Mouse (Mus musculus) embryonic facial prominence, embryonic 11.5 days (tissue): ENCODE results near the gene Krt16. TPM values are rescaled to one million over a fixed set of nuclear protein-coding genes. Genes with fewer than 3 reads are reported as not detected.
A peak's percentile ranks its signal among the peaks of the same experiment; 100 is the strongest.

Experiments
- ATAC-seq: fragments of 200-750 bp; cut with Nextera tagmentation; replicated peaks from 2 replicates; pipeline ENCODE4 v1.8.0; 2017; ENCODE audit warnings: low read depth; ENCODE audit not compliant: insufficient number of reproducible peaks, low FRiP score, low TSS enrichment
- DNase-seq: peaks from one replicate; pipeline ENCODE4 v3.0.0-alpha.2; 2015; ENCODE audit warnings: low spot score
- H3K27ac ChIP-seq: fragments of 300-500 bp; sonication (generic); replicated peaks from 2 replicates; pipeline ENCODE4 v1.5.1; 2014; ENCODE audit warnings: mild to moderate bottlenecking, low read depth, low read length, control low read depth
- H3K27me3 ChIP-seq: fragments of 300-500 bp; sonication (generic); 2 replicates; pipeline ENCODE4 v1.6.1; 2014; ENCODE audit warnings: mild to moderate bottlenecking, low read length, moderate library complexity, mixed read lengths; ENCODE audit not compliant: control insufficient read depth, insufficient read depth
- H3K36me3 ChIP-seq: fragments of 300-500 bp; sonication (generic); replicated peaks from 2 replicates; pipeline ENCODE4 v1.6.1; 2014; ENCODE audit warnings: low read depth, mild to moderate bottlenecking, low read length, moderate library complexity, mixed read lengths; ENCODE audit not compliant: control insufficient read depth, insufficient read depth
- H3K4me1 ChIP-seq: fragments of 300-500 bp; sonication (generic); 2 replicates; pipeline ENCODE4 v1.6.1; 2014; ENCODE audit warnings: low read length, mixed read lengths; ENCODE audit not compliant: control insufficient read depth, insufficient read depth
- H3K4me2 ChIP-seq: fragments of 300-500 bp; sonication (generic); 2 replicates; pipeline ENCODE4 v1.6.1; 2014; ENCODE audit warnings: low read depth, mild to moderate bottlenecking, control low read depth, low read length, moderate library complexity
- H3K4me3 ChIP-seq: fragments of 300-500 bp; sonication (generic); 2 replicates; pipeline ENCODE4 v1.5.1; 2014; ENCODE audit warnings: low read depth, low read length, control low read depth
- H3K9ac ChIP-seq: fragments of 300-500 bp; sonication (generic); replicated peaks from 2 replicates; pipeline ENCODE4 v1.6.1; 2014; ENCODE audit warnings: mild to moderate bottlenecking, control low read depth, low read length
- H3K9me3 ChIP-seq: fragments of 300-500 bp; sonication (generic); replicated peaks from 2 replicates; pipeline ENCODE4 v1.6.1; 2016; ENCODE audit warnings: mild to moderate bottlenecking, low read length, inconsistent platforms, mixed read lengths; ENCODE audit not compliant: control insufficient read depth
- WGBS: fragments of 180-500 bp; shearing (Covaris S2); extraction: QIAGEN DNeasy Blood & Tissue Kit; methylation state at CpG from one replicate; pipeline ENCODE4 v1.1.7; 2014; 5-methylcytosine and 5-hydroxymethylcytosine counted together
- polyA plus RNA-seq: library from polyadenylated mRNA; unstranded; fragments of >200 nt; fragmentation: Nextera tagmentation; extraction: Ambion mirVana; gene quantifications from 2 replicates; pipeline ENCODE4 v1.2.1, GENCODE M21; 2014

The Krt16 gene
- polyA plus RNA-seq, result not detected in 2 replicates

DNA sequence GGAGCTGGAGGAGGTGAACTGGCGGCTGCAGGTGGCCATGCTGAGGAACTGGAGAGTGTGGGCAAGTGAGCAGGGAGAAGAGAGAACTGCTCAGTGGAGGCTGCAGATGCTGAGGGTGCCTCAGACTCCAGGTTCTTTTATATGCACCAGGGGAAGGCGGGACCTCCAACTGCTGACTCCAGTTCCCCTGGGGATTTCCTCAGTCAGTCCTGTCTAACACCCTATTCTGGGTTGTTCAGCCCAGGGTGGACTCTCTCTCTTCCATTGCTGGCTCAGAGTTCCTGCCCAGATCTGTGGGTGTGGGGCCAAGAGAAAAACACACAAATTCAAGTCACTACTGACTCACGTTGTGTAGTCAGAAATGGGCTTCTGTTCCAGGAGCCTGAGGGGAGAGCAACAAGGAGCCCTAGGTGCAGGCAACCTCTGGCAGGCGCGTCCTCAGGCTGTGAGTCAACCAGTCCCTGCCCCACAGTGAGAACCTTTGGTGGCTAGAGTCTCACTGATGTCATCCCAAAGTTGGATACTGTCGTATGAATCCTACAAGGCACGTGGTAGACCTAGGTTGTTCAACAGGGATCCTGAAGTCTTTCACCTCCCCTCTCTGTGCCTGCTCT, at the start of gene Krt16:
Gene Krt16, minus strand, starts transcription at position 51 of the 614 bp plus-strand sequence.
- Histone ChIP-seq H3K4me3 (no peak within 1 kb of the TSS), H3K9ac (no peak within 1 kb of the TSS), H3K4me1 (no peaks in the 10 kb centered on the region), H3K4me2 (no peak within 1 kb of the TSS), H3K27me3 (no peaks in the 10 kb centered on the region), H3K36me3 (no peaks in the 10 kb centered on the region), H3K9me3 (no peaks in the 10 kb centered on the region), H3K27ac (no peak within 1 kb of the TSS)
- DNase-seq, result no peak
- 85% methylated on average over 7 of the region's 7 CpGs for WGBS
- ATAC-seq, result no peak

DNA sequence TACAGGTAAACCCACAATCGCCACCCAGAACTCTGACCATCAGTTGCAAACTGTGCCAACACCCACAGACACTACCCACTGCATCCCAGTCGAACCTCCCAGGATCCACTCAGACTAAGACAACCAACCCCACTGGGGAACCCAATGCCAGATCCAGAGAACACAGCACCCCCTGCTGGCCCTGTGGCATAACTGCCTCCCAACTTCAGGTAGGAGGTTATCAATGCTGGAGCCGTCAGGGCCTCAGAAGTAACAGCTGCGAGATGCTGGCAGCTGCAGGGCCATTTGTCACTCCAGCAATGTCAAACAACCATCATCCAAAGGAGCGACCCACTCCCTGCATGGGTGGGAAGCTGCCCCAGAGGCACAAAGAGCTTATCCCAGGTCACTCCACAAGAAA, 49.1 kb upstream of the Krt16 start:
- WGBS, result 39% methylated on average over 5 of the region's 5 CpGs
- H3K9me3 ChIP-seq, result no peaks in the 10 kb centered on the region
- H3K4me2 ChIP-seq, result no peak overlapping the region
- H3K36me3 ChIP-seq, result no peaks in the 10 kb centered on the region
- H3K4me3 ChIP-seq, result no peak overlapping the region
- DNase-seq, result no peak
- no peaks in the 10 kb centered on the region for H3K4me1 ChIP-seq
- no peak overlapping the region for H3K9ac ChIP-seq
- ATAC-seq, result no peak
- H3K27ac ChIP-seq, result no peak overlapping the region
- no peaks in the 10 kb centered on the region for H3K27me3 ChIP-seq

DNA sequence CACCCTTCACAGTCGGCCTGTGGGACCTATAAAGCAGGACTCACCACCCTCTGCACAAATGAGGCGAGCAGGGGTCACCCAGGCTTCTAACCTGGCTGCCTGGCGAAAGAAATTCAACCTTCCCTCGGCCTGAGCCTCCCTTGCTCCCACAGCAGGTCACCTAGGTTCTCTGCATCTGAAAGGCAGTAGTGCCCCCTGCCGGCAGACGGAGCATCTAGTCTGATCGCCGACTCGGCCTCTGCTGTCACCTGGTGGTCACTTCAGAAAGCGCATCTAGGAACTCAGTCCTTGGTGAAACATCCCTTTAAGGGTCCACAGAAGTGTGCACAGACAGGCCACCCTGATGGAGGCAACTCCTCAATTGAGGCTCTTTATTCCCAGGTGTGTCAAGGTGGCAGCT, 46.6 kb upstream of the Krt16 start:
- WGBS, result 3% methylated on average over 10 of the region's 10 CpGs
- H3K9ac ChIP-seq, result no peak overlapping the region
- ATAC-seq (peak; percentile 54; the same call in 1 of the 2 replicates), DNase-seq (peak; percentile 91)
- H3K4me1 ChIP-seq, result no peaks in the 10 kb centered on the region
- H3K9me3 ChIP-seq, result no peaks in the 10 kb centered on the region
- H3K27me3 ChIP-seq, result no peaks in the 10 kb centered on the region
- H3K27ac ChIP-seq, result no peak overlapping the region
- H3K36me3 ChIP-seq, result no peaks in the 10 kb centered on the region
- H3K4me3 ChIP-seq, result no peak overlapping the region
- H3K4me2 ChIP-seq, result no peak overlapping the region

DNA sequence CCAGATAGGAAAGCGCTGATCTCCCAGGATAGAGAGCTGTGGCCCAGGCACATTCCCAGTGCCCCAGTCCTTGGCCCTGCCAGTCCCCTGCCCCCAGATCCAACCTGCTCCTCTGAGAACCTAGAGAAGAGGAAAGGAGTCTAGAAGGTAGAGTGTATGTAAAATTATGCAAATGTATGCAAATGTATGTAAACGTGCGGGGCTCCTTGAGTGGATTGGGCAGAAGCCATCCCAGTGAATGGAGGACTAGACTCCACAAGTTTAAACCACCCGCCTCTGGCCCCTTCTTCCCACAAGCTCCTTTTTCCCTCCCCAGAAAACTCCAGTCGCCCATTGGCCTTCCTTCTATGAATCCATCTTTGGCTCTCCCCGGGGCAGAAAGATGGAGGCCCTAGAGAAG, 44.2 kb upstream of the Krt16 start:
- no peaks in the 10 kb centered on the region for H3K4me1 ChIP-seq
- no peak overlapping the region for H3K9ac ChIP-seq
- no peak overlapping the region for H3K27ac ChIP-seq
- 57% methylated on average over 6 of the region's 6 CpGs for WGBS
- no peaks in the 10 kb centered on the region for H3K36me3 ChIP-seq
- DNase-seq (no peak), ATAC-seq (no peak)
- H3K4me2 ChIP-seq, result no peak overlapping the region
- no peaks in the 10 kb centered on the region for H3K27me3 ChIP-seq
- no peak overlapping the region for H3K4me3 ChIP-seq
- H3K9me3 ChIP-seq, result no peaks in the 10 kb centered on the region

DNA sequence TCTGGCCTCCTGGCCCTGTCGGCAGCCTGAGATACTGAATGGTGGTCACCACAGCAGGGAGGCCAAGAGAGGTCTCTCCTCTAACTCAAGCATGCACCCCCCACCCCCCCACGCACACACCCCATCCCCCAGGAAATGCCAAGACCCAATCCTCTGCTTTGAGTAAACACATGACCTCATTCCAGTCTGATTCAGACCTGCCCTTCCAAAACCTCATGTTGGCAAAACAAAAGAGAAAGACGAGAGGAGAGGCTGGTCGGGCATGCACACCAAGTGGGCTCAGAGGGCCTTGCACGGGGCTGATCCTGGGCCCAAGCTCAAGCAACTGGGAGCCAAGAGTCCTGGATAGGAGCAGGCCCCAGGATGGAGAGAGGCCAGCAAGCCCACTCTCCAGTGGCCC, 41.5 kb upstream of the Krt16 start:
- Histone ChIP-seq H3K4me1 (no peaks in the 10 kb centered on the region), H3K4me3 (no peak overlapping the region), H3K9ac (no peak overlapping the region), H3K27me3 (no peaks in the 10 kb centered on the region), H3K27ac (no peak overlapping the region), H3K4me2 (no peak overlapping the region), H3K36me3 (no peaks in the 10 kb centered on the region), H3K9me3 (no peaks in the 10 kb centered on the region)
- ATAC-seq (no peak), DNase-seq (no peak)
- WGBS, result 36% methylated on average over 5 of the region's 5 CpGs

DNA sequence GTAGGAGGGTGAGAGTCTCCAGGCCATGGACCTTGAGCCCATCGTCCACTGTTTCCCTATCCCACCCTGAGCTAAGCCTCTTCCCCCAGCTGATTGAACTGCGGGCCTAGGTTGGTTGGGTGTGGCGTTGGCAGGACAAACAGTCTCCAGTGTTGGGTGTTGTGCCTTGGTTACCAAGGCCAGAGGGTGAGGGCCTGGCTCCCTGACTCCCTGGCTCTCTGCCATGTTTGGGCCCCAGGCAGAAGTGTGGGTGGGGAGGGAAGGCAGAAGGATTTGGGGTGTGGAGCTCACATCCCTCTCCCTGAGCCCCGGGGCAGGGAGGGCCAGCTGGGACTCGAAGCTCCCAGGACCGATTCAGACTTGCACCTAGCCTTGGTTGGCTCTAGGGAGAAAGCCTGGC, 40.2 kb upstream of the Krt16 start:
- no peak overlapping the region for H3K4me2 ChIP-seq
- WGBS, result 90% methylated on average over 6 of the region's 6 CpGs
- H3K4me1 ChIP-seq, result no peaks in the 10 kb centered on the region
- H3K9me3 ChIP-seq, result no peaks in the 10 kb centered on the region
- H3K36me3 ChIP-seq, result no peaks in the 10 kb centered on the region
- no peak overlapping the region for H3K4me3 ChIP-seq
- ATAC-seq (no peak), DNase-seq (no peak)
- no peak overlapping the region for H3K9ac ChIP-seq
- H3K27ac ChIP-seq, result no peak overlapping the region
- H3K27me3 ChIP-seq, result no peaks in the 10 kb centered on the region

DNA sequence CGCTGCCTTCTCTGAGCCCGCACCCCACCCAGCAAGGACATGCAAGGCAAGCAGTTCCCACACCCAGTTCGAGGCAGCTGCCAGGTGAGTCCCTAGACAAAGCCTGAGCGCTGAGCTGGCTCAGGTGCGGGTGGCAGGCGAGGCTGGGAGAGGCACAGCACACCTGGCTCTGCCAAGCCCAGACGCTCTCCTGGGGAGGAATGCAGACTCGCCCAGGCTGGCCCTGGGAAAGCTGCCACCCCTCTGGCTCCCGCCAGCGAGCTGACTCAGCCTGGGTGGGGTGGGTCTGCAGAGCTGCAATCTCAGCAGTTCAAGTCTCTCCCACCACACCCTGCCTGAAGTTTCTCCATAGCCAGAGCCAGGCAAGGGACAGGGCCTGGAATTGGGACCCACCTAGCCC, 38.3 kb upstream of the Krt16 start:
- H3K36me3 ChIP-seq, result no peaks in the 10 kb centered on the region
- H3K4me2 ChIP-seq, result no peak overlapping the region
- H3K27ac ChIP-seq, result no peak overlapping the region
- WGBS, result 32% methylated on average over 10 of the region's 10 CpGs
- ATAC-seq, result no peak; the same call in 1 of the 2 replicates
- H3K4me1 ChIP-seq, result no peaks in the 10 kb centered on the region
- no peaks in the 10 kb centered on the region for H3K27me3 ChIP-seq
- no peak overlapping the region for H3K9ac ChIP-seq
- H3K9me3 ChIP-seq, result no peaks in the 10 kb centered on the region
- DNase-seq, result no peak
- no peak overlapping the region for H3K4me3 ChIP-seq

DNA sequence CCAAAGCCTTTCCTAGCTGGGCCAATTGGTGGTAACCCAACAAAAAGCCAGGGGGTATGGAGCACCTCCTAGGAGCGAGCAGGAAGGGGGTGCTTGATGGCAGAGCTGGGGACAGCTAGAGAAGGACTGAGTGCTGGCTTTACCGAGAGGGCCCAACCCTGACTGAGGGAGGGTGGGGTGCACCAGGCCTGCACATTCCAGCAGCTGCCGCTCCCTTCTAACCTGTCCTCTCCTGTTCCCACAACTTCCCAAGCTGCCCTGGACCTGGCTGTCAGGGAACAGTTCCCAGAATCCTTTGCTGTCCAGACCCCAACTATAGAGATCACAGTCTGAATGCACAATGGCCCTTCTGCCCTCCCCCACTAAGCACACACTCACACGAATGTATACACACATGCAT, 36.3 kb upstream of the Krt16 start:
- H3K4me1 ChIP-seq, result no peaks in the 10 kb centered on the region
- no peak overlapping the region for H3K27ac ChIP-seq
- H3K9ac ChIP-seq, result no peak overlapping the region
- ATAC-seq, result no peak
- H3K4me2 ChIP-seq, result no peak overlapping the region
- H3K9me3 ChIP-seq, result no peaks in the 10 kb centered on the region
- no peaks in the 10 kb centered on the region for H3K27me3 ChIP-seq
- DNase-seq, result no peak
- H3K36me3 ChIP-seq, result no peaks in the 10 kb centered on the region
- no peak overlapping the region for H3K4me3 ChIP-seq
- WGBS, result 77% methylated on average over 4 of the region's 4 CpGs
